Mouse (Mus musculus): ENCODE measurements around the gene Lsg1. TPM values are rescaled to one million over a fixed set of nuclear protein-coding genes. Genes with fewer than 3 reads are reported as not detected.

Lsg1 gene
- 10 to 100 TPM; 19.8 to 30.9 (median 20.8) TPM for total RNA-seq (2022)

GRCm38 (mm10) chr16:30587494-30588327 lies at the start of gene Lsg1:
Lsg1 (minus strand) TSS chr16:30587592.
- DNase-seq (ENCODE audit: low spot score in 2 of 2): peak; percentile 67 to 76

GRCm38 (mm10) chr16:30633906-30634746 lies 46.7 kb upstream of the Lsg1 start:
- no peak for DNase-seq (ENCODE audit: low spot score in 2 of 2)

- DNase-seq (ENCODE audit: low spot score in 2 of 2): no peak
Measured at GRCm38 (mm10) chr16:30629509-30629908, 42.1 kb upstream of the Lsg1 start.

GRCm38 (mm10) chr16:30628401-30628800 lies 41.0 kb upstream of the Lsg1 start:
- no peak for DNase-seq (ENCODE audit: low spot score in 2 of 2)

- DNase-seq (ENCODE audit: low spot score in 2 of 2): no peak
Measured at GRCm38 (mm10) chr16:30627586-30628337, 40.4 kb upstream of the Lsg1 start.

GRCm38 (mm10) chr16:30624640-30625039 lies 37.2 kb upstream of the Lsg1 start:
- DNase-seq (ENCODE audit: low spot score in 2 of 2): no peak

- no peak for DNase-seq (ENCODE audit: low spot score in 2 of 2)
Measured at GRCm38 (mm10) chr16:30623645-30624044, 36.3 kb upstream of the Lsg1 start.

- DNase-seq (ENCODE audit: low spot score in 2 of 2): no peak
Measured at GRCm38 (mm10) chr16:30616281-30616680, 28.9 kb upstream of the Lsg1 start.

- DNase-seq (ENCODE audit: low spot score in 2 of 2): no peak
Measured at GRCm38 (mm10) chr16:30614705-30615317, 27.4 kb upstream of the Lsg1 start.

GRCm38 (mm10) chr16:30614122-30614521 lies 26.7 kb upstream of the Lsg1 start:
- DNase-seq (ENCODE audit: low spot score in 2 of 2): no peak

- DNase-seq (ENCODE audit: low spot score in 2 of 2): no peak
Measured at GRCm38 (mm10) chr16:30613122-30613521, 25.7 kb upstream of the Lsg1 start.

GRCm38 (mm10) chr16:30611331-30611730 lies 23.9 kb upstream of the Lsg1 start:
- no peak for DNase-seq (ENCODE audit: low spot score in 2 of 2)

GRCm38 (mm10) chr16:30607868-30608267 lies 20.5 kb upstream of the Lsg1 start:
- DNase-seq (ENCODE audit: low spot score in 2 of 2): no peak

GRCm38 (mm10) chr16:30605528-30605927 lies 18.1 kb upstream of the Lsg1 start:
- no peak for DNase-seq (ENCODE audit: low spot score in 2 of 2)

- DNase-seq (ENCODE audit: low spot score in 2 of 2): no peak
Measured at GRCm38 (mm10) chr16:30604807-30605137, 17.4 kb upstream of the Lsg1 start.

- no peak for DNase-seq (ENCODE audit: low spot score in 2 of 2)
Measured at GRCm38 (mm10) chr16:30604061-30604806, 16.8 kb upstream of the Lsg1 start.

GRCm38 (mm10) chr16:30603531-30603842 lies 16.1 kb upstream of the Lsg1 start:
- DNase-seq (ENCODE audit: low spot score in 2 of 2): no peak

- DNase-seq (ENCODE audit: low spot score in 2 of 2): no peak
Measured at GRCm38 (mm10) chr16:30602684-30603530, 15.5 kb upstream of the Lsg1 start.

GRCm38 (mm10) chr16:30601946-30602345 lies 14.6 kb upstream of the Lsg1 start:
- DNase-seq (ENCODE audit: low spot score in 2 of 2): no peak
